Mouse (Mus musculus): ENCODE results near the gene Rtca.

Rtca gene

DNA sequence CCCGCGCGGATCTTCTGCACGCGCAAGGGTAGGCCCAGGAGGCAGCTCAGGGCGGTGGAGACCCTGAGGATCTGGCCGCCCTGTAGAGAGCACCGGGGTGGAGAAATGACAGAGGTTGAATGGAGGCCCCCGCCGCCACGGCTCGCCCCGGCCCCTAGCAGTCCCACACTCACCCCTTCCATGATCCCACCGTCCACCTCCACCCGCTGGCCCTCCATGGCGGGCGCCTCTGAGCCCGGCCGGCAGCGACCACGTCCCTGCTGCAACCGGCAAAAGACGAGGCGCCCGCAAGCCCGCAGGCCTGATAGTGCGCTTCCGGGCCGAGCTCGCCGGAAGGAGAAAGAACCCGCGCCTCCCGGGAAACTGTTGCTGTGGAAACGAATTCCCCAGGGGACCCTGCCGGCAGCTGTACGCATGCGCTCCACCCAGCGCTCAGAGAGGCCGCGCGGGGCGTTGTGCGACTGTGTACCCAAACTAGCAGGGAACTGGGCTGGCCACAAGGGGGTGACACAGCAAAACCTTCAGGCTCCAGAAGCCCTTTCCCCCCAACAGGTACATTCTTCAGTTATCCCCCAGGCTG lies at the start of gene Rtca:
Gene Rtca, minus strand, starts transcription at position 437 of the 580 bp plus-strand sequence.
- DNase-seq (ENCODE audit: low read depth, low spot score), result peak; percentile 97

DNA sequence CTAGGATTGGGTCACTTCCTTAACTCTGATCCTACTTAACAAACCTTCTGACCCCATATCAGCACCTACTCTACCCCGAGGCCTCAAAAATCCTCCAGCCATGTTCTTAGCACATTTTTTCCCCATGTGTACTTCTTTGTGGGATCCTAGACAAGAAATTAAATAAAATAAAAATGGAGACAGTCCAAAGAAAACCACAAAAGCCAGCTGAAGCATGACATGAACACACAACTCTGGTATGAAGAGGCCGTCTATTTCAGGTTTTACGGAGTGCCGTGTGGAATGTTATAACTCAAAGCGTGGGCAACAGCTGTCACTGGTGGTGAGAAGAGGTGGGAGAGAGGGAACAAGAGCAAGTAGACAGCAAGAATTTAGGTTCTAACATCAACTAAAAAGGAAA lies 43.4 kb upstream of the Rtca start:
- DNase-seq (ENCODE audit: low read depth, low spot score), result no peak

DNA sequence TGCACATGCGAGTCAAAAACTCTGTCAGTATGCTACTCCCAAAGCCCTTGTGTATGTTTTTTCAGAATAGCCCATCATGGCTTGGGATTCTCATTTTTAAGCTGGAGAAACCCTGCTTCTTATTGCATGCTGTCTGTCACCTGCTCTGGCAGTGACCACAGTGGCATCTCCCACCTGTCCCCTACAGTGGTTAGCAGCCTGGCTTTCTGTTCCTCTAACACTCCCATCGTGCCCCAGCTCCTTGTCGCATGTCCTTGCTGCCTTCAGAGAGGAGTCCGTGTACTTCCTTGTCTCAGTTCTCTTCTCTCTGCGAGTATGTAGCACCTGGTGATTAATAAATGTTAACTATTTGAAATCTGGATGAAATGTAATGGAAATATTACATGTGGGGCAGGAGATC lies 39.4 kb upstream of the Rtca start:
- no peak for DNase-seq (ENCODE audit: low read depth, low spot score)

GRCm38 (mm10) chr3:116542532-116542931 lies 34.5 kb upstream of the Rtca start:
- DNase-seq (ENCODE audit: low read depth, low spot score), result no peak

DNA sequence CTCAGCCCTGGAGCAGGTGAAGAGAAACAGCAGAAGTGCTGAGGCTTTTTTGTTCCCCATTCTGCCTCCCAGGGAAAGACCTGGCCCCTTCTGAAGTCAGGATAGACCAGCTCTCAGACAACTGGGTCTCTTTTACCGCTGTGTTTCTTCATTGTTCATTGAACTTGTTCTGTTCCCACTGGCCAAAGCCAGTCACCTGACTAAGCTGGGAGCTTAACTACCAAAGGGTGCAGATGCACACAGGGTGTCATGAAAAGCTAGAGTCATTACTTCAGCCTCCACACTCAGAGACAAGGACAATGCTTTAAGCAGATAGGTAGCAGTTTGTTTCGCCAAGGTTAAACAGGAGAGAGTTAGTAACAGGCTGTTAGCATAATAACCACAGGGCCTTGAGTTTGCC lies 34.1 kb upstream of the Rtca start:
- no peak for DNase-seq (ENCODE audit: low read depth, low spot score)

- DNase-seq (ENCODE audit: low read depth, low spot score), result no peak
Observed at GRCm38 (mm10) chr3:116537200-116537573, 29.2 kb upstream of the Rtca start.

- DNase-seq (ENCODE audit: low read depth, low spot score), result no peak
Observed at GRCm38 (mm10) chr3:116536428-116537199, 28.6 kb upstream of the Rtca start.

DNA sequence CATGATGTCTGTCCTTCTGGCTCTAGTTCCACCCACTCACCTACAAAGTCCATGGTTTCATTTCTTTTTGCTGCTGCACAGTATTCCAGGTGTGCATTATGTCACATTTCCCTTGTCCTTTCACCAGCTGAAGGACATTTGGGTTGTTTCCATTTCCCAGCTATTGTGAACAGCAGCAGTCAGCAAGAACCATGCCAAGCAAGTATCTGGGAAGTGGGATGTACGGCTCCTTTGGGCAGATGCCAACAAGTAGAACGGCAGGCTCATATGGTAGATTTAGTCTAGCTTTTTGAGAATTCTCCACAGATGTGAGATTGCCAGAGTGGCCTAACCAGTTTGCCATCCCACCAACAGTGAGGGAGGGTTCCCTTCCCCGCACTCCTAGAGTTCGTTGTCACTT lies 22.8 kb upstream of the Rtca start:
- no peak for DNase-seq (ENCODE audit: low read depth, low spot score)

GRCm38 (mm10) chr3:116529741-116530140 lies 21.7 kb upstream of the Rtca start:
- DNase-seq (ENCODE audit: low read depth, low spot score), result no peak

DNA sequence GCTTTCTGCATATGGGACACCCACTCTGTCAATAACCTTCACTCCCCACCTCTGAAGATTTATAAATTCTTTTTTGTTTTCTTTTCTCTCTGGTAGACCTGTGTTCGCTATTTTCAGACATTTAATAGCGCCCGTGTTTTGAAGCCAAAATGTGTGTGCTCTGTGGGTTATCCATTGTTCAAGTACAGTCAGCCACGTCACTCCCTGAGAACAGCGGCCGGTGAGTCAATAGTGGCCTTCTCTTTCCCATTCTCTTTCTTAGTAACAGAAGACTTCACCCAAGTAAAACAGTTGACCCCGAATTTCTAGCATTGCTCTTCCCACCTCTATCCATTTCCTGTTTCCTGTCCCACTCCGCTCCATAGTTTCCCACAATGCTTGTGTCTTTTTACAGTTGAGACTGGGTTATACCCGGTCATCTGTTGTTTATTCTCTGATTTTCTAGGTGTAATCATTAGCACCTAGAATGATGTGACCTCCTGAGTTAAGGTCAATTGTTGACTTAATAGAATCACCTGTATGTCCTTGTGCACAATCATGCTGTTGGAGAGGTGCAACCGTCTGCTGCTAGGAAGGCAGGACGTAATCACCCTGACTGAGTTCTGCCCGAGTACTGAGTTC lies 12.2 kb upstream of the Rtca start:
- no peak for DNase-seq (ENCODE audit: low read depth, low spot score)

DNA sequence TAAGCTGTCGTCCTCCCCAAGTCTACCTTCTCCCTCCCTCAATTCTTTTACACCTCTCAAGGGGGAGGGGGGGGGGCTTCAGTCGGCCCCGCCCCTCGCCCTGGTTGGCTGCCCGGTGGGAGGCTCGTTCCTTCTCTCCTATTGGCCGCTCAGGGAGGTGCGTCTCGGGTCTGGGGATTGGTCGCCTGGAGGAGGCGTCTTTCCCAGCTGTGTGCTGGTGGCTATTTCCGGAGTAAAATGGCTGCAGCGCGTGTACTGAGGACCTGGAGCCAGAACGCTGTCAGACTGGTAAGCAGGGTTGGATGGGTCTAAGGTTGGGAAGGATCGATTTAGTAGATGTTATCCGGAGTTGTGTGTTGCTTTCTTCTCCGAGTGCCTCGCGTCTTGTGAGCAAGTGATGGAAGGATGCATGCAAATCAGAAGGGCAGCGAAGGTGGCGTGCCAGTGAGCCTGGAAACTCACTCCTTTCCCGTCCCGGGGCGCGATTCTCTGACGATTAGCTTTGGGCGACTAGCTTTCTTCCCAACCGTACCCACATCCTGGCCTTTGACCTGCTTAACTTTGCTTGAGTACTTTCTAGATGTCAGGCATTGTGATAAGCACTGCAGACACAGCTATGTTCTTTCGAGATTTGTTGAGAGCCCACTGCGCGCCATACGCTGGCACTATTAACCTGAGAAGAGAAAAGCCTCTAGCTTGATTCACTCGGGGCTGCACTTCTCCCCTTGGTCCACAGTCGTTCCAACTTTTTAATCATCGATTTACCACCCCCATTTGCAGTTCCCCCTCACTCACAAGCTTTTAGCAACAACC lies 5.1 kb upstream of the Rtca start, which contains the start of gene Dbt:
Gene Dbt, plus strand, starts transcription at position 167 of the 813 bp plus-strand sequence.
- DNase-seq (ENCODE audit: low read depth, low spot score), result peak; percentile 89

DNA sequence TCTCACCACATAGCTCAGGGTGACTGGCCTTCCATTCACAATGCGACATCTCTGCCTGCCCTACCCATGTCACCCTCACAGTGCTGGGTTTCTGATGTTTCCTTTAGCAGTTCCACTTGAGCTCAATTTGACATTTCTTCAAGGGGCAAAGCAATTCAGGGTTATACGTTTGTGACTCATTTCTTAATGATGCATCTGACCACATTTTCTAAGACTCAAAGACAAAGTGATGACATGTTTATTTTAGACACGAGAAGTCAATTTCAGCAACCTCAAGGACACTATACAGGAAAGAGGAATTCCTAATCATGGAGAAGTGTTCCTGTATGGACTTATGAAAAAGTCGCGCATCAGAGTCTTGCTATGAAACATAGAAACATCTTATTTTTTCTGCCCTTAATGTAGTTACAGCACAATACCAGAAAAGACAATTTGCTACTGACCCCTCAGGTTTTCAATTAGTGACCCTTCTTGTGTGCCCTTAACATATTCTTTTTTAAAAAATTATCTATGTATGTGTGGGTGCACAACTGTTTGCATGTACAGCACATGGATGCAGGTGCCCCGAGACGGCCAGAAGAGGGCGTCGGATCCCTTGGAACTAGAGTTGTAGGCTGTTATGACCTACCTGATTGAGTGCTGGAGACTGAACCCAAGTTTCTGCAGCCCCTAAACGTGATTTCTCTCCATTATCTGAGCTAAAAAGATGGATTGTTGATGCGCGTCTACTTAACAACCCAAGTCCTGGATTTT lies 4.3 kb upstream of the Rtca start:
- no peak for DNase-seq (ENCODE audit: low read depth, low spot score)

DNA sequence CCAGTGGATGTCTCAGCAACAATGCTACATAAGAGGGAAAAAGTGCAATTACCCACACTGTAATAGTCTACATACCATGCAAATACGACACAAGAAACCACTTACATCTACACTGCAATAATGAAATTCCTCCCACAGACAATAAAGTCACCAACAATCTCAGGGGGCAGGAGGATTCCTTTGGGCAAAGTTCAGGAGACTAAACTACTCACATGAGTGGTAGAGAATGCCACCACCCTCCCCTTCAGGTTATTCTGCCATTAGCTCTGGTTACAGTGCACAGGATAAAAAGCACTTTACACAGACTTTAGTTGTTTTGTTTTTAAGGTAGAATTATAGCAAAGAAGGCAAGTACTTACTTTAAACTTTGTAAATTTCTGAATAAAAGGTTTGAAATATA lies 12.3 kb downstream of the Rtca start:
- DNase-seq (ENCODE audit: low read depth, low spot score), result no peak

DNA sequence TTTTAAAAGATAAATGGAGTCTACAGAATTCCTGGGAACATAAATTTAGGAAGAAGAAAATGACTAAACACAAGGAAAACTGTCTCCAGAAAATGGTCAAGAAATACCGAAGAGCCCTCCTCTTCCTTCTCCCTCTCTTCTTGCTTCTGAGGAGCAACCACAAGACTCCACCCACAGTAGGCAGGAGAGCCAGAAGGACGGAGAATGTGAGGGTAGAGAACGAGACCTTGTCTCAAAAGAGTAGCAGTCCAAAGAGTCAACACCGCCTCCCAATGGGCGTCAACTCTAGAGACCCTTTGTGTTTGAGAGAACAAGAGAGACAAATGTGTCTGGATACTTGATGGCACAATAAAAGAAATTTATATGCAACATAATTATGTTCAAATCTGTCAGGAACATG lies 14.3 kb downstream of the Rtca start:
- no peak for DNase-seq (ENCODE audit: low read depth, low spot score)

DNA sequence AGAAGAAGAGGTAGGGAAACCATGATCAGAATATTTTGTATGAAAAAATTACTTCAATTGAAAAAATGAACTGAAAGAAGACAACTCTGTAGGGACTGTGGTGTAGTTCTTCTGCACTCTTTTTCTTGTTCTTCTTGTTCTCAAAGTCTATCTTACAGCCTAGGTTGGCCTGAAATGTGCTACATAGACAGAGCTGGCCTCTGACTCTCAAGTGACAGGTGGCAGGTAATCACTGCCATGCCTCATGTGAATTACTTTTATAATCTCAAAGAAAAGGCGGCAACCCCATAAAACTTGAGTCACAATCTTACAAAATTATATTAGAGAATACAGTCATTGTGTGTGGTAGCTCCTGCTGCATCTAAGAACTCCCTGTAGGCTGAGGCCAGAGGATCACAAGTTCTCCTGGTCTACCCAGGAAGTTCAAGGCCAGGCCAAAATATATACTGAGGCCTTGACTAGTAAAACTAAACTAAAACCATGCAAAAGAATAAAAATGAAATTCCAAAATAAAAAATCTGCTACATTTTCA lies 16.0 kb downstream of the Rtca start:
- DNase-seq (ENCODE audit: low read depth, low spot score), result no peak

GRCm38 (mm10) chr3:116490920-116491319 lies 17.1 kb downstream of the Rtca start:
- no peak for DNase-seq (ENCODE audit: low read depth, low spot score)

DNA sequence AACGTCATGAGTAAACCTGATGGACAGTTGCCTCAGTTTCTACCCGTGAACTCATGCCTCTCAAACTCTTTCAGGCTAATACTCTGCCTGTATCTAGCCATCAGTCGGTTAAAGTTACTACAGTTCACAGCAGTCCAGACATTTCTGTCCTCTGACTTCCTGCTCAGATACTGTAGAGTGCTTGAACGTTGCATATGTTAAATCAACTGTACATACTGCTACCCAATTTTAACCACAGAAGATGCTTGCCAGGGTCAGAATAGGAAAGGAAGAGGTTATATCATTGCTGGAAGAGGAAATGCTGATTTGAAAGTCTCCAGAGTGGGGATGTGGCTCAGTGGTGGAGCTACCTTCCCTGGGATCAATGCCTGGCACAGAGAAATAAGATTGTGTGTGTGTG lies 24.7 kb downstream of the Rtca start:
- no peak for DNase-seq (ENCODE audit: low read depth, low spot score)

DNA sequence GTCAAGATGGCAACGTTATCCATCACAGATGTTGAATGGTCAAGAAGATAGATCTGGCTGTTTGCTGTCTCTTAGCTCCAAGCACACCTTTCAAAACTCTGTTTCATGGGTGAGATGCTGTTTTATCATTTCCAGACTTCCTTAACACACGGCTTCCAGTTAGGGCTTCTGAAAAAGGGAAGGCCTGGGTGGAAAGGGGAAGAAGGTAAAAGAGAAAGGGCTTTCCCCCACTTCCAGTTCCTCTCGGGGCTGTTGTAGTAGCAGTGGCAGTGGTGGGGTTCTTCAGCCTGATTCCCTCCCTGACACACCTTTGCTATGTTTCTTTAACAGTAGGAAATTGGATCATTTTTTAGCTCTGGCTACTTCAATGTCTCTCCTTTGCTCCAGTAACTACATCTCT lies 25.3 kb downstream of the Rtca start:
- DNase-seq (ENCODE audit: low read depth, low spot score), result no peak

DNA sequence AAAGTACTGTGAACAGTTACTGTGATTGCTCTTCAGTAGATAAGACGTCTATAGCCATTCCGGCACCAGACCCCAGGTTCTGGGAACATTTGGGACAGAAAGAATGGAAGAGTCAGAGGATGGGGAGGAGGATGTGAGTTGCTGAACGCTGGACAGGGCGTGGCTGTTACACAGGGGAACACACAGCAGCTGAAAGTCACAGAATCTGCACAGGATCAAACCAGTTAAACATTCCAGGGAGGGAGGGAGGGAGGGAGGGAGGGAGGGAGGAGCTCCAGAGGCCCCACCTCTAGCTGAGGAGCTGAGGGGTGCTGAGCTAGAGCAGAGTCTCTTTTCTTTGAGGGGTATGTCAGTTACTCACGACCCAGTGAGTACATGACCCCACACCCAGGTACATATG lies 27.1 kb downstream of the Rtca start:
- DNase-seq (ENCODE audit: low read depth, low spot score), result no peak

- no peak for DNase-seq (ENCODE audit: low read depth, low spot score)
Observed at GRCm38 (mm10) chr3:116480119-116480518, 27.9 kb downstream of the Rtca start.

DNA sequence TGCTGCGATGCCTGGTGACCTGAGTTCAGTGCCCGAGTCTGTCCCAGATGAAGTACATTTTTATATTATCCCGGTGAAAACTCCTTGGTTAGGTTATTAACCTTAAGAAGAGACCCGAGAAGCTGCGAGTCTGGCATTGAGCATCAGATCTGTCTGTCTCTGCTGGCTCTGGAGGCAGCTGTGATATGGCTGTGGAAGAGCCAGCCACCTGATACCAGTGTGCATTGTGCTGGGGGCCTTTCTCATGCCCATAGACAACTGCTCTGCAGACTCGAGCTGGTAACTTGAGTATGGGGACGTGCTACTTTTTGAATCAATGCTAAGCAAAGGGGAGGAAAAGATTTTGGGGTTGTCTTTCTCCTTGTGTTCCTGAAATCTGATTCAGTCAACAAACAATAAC lies 30.7 kb downstream of the Rtca start:
- no peak for DNase-seq (ENCODE audit: low read depth, low spot score)
